Mouse (Mus musculus) left cerebral cortex, adult 11 months (tissue): ENCODE results near the gene Prep.

Source experiments
- DNase-seq: peaks from one replicate; pipeline ENCODE4 v3.0.0; 2022; ENCODE audit warnings: low spot score

Prep gene

GRCm38 (mm10) chr10:45066931-45067308, at the start of gene Prep:
Gene Prep (plus strand): TSS chr10:45067203.
- DNase-seq = peak; percentile 79

GRCm38 (mm10) chr10:45017352-45017751, 49.7 kb upstream of the Prep start:
- DNase-seq = no peak

- DNase-seq = no peak
Observed at GRCm38 (mm10) chr10:45017851-45018250, 49.2 kb upstream of the Prep start.

GRCm38 (mm10) chr10:45019418-45019817, 47.6 kb upstream of the Prep start:
- no peak for DNase-seq

GRCm38 (mm10) chr10:45019849-45020248, 47.2 kb upstream of the Prep start:
- no peak for DNase-seq

- no peak for DNase-seq
Observed at GRCm38 (mm10) chr10:45020291-45020690, 46.7 kb upstream of the Prep start.

- DNase-seq = no peak
Observed at GRCm38 (mm10) chr10:45025184-45025583, 41.8 kb upstream of the Prep start.

GRCm38 (mm10) chr10:45026935-45027334, 40.1 kb upstream of the Prep start:
- DNase-seq = no peak

GRCm38 (mm10) chr10:45045268-45045928, 21.6 kb upstream of the Prep start:
- DNase-seq = no peak

GRCm38 (mm10) chr10:45048158-45048557, 18.8 kb upstream of the Prep start:
- no peak for DNase-seq

GRCm38 (mm10) chr10:45048622-45049021, 18.4 kb upstream of the Prep start:
- no peak for DNase-seq

GRCm38 (mm10) chr10:45051125-45051744, 15.8 kb upstream of the Prep start:
- peak; percentile 40 for DNase-seq

- DNase-seq = no peak
Observed at GRCm38 (mm10) chr10:45058361-45058760, 8.6 kb upstream of the Prep start.

GRCm38 (mm10) chr10:45060841-45061240, 6.2 kb upstream of the Prep start:
- no peak for DNase-seq

- no peak for DNase-seq
Observed at GRCm38 (mm10) chr10:45066131-45066930, 672 bp upstream of the Prep start.

- DNase-seq = no peak
Observed at GRCm38 (mm10) chr10:45067436-45067925, 478 bp downstream of the Prep start.

GRCm38 (mm10) chr10:45069557-45069956, 2.6 kb downstream of the Prep start:
- no peak for DNase-seq

GRCm38 (mm10) chr10:45070362-45070761, 3.4 kb downstream of the Prep start:
- DNase-seq = no peak

- no peak for DNase-seq
Observed at GRCm38 (mm10) chr10:45070929-45071813, 4.2 kb downstream of the Prep start.

GRCm38 (mm10) chr10:45072339-45072738, 5.3 kb downstream of the Prep start:
- no peak for DNase-seq

- DNase-seq = no peak
Observed at GRCm38 (mm10) chr10:45074543-45074942, 7.5 kb downstream of the Prep start.

GRCm38 (mm10) chr10:45075491-45076051, 8.6 kb downstream of the Prep start:
- DNase-seq = no peak
